Comparison of ENCODE assay signal across 8 mouse cellular contexts in genomic region chr19:44655719-44656118, GRCm38 (mm10).
A peak's percentile ranks its signal among the peaks of the same experiment; 100 is the strongest.
DNase-seq lines count a peak whose midpoint lies in the region; ATAC-seq lines count a peak whose summit lies in the region.

No protein-coding gene starts in this region.

- 3% methylated on average over 6 of the region's 6 CpGs for WGBS in hindbrain, embryonic 16.5 days

- no peak overlapping the region for H3K9ac ChIP-seq in hindbrain, embryonic 16.5 days (ENCODE audit: low read depth, low read length)

- no peak overlapping the region for H3K4me2 ChIP-seq in hindbrain, embryonic 16.5 days (ENCODE audit: low read length)

- no peak overlapping the region for H3K27ac ChIP-seq in hindbrain, embryonic 16.5 days (ENCODE audit: low read depth, low read length)

- ATAC-seq in cerebellum, adult (ENCODE audit: insufficient number of reproducible peaks, low FRiP score, low TSS enrichment), result peak; percentile 40; the same call in 1 of the 2 replicates
- peak; percentile 65; the same call in 1 of the 2 replicates for ATAC-seq in hindbrain, embryonic 16.5 days

- H3K36me3 ChIP-seq in hindbrain, embryonic 16.5 days (ENCODE audit: control insufficient read depth, insufficient read depth, low read length), result no peaks in the 10 kb centered on the region

- peaks cover 15% of the 10 kb centered on the region for H3K27me3 ChIP-seq in hindbrain, embryonic 16.5 days (replicated peaks; ENCODE audit: control insufficient read depth, insufficient read depth, low read length)

- H3K4me3 ChIP-seq in hindbrain, embryonic 16.5 days (ENCODE audit: low read length), result no peak overlapping the region

- no peak for DNase-seq in cerebellum, adult 8-10 months
- peak; percentile 35 for DNase-seq in right cerebral cortex, postnatal 14 days
- no peak for DNase-seq in right cerebral cortex, adult 18-20 months
- DNase-seq in embryo, embryonic 11 days, result peak; percentile 81
- peak; percentile 31 to 45 for DNase-seq in lung, postnatal 4 days
- no peak for DNase-seq in frontal cortex, postnatal 14 days (ENCODE audit: low spot score in 2 of 2)

- no peaks in the 10 kb centered on the region for H3K9me3 ChIP-seq in hindbrain, embryonic 16.5 days (ENCODE audit: control insufficient read depth, low read length)

- no peaks in the 10 kb centered on the region for H3K4me1 ChIP-seq in hindbrain, embryonic 16.5 days (ENCODE audit: control insufficient read depth, insufficient read depth, low read depth, low read length)

Comparison
In these comparisons a context has a peak if more than half of its experiments do, and no peak if none do; other contexts are left out.
1. DNase-seq: peak in right cerebral cortex, postnatal 14 days (single experiment), embryo, embryonic 11 days (single experiment) and lung, postnatal 4 days (2 of 2); none in cerebellum, adult 8-10 months (single experiment), right cerebral cortex, adult 18-20 months (single experiment) and frontal cortex, postnatal 14 days (0 of 2).